Mouse (Mus musculus): Measurements from ENCODE around the gene Nupr1. TPM values are rescaled to one million over a fixed set of nuclear protein-coding genes. Genes with fewer than 3 reads are reported as not detected.

Nupr1 gene
- 7.5 and 8.5 TPM in 2 replicates for total RNA-seq (2023)

GRCm38 (mm10) chr7:126630824-126631518 is at the start of gene Nupr1:
Gene Nupr1, minus strand, starts transcription at chr7:126630861.

GRCm38 (mm10) chr7:126676207-126676606 is 45.5 kb upstream of the Nupr1 start, which contains the start of gene Sult1a1:
Gene Sult1a1, minus strand, starts transcription at chr7:126676432.

DNA sequence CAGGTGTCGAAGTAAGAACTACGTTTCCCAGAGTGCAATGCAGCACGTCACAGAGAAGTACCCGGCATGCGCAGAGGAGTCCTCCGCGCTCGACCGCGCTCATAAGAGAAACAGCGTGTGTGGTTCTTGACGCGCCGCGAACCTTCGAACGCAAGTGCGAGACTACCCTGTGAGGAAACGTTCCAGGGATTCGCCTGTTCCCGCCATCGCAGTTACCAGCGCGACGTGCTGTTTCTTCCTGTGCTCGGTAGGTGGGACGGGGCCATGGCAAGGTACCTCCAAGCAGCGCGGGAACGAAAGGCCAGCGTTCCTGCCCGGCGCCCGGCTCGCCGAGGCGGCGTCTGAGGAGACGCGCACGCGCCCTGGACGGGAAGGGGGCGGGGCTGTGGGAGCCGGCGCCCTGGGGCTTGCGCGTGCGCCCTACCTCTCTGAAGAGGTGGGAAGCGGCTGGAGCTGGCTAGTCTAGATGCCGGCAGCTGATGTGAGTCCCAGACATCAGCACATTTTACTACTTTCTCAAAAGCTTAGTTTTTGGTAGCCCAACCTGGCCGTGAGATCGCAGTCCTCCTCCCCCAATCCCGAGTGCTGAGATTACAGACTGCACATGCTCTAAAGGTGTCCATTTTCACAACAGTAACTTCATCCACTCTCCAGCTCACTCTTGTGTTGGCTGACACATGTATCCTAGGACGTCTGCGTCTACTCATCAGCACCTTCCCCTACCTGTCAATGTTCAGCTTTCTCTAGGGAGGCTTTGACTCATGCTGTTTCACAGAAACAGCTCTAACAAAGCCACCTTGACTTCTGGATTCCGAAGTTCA is 18.8 kb upstream of the Nupr1 start, which contains the start of gene Sgf29:
Gene Sgf29 (plus strand): TSS at position 79 of the 821 bp plus-strand sequence.

GRCm38 (mm10) chr7:126594862-126595561 is 35.6 kb downstream of the Nupr1 start, which contains the start of gene Il27:
Gene Il27, minus strand, starts transcription at chr7:126594941.

DNA sequence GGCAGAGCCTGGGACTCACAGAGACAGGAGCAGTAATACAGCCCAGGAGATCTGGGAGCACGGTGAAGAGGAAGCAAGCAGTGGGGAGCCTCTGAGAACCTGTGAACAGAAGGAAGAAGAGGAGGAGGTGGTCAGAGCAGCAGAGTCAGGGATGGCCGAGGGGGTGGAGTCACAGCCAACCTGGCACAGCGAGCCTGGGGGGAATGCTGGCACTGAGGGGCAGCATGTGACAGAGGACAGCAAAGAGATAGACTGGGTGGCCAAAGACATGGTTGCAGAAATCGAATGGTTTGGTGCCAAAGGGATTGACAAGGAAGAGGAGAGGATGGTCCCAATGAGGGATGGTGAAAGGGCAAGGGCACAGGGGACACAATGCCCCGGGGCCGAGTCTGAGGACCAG is 44.9 kb downstream of the Nupr1 start, which contains the start of gene Cln3:
Gene Cln3 (minus strand): TSS at position 101 of the 400 bp plus-strand sequence.

DNA sequence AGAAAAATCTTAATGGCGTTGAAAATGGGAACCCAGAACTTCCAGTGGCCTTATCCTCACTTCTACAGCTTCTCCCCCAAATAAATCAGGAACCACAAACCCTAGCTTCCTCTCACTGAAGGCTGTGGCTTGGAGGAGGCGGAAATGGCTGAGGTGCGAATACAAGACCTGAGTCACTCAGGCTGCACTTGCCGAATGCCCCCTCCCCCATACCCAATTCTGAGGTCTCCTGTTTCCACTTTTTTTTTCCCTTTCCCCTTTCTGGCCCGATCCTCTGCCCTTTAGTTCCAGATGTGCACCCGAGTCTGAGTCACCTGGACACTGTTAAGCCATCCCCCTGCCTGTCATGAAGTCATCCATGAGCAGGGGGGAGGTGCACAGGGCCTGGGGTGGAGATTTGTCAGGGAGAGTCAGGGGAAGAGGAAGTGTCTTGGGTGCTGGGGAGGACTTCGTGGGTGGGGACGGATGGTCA is 46.1 kb downstream of the Nupr1 start, which contains the start of gene Apobr:
Gene Apobr (plus strand): TSS at position 437 of the 472 bp plus-strand sequence.

Other genes with a start within 250 kb of the Nupr1 start
- gene Nfatc2ip, start 234.1 kb downstream of the Nupr1 start, total RNA-seq (2023), result 11.9 and 12.2 TPM in 2 replicates
- gene Cd19, start 216.0 kb downstream of the Nupr1 start, total RNA-seq (2023), result 2.7 and 5.7 TPM in 2 replicates
- gene Rabep2, start 202.1 kb downstream of the Nupr1 start, total RNA-seq (2023), result 12.6 and 13.9 TPM in 2 replicates
- gene Atp2a1, start 167.8 kb downstream of the Nupr1 start, total RNA-seq (2023), result 0.44 and 1.2 TPM in 2 replicates
- gene Sh2b1, start 155.4 kb downstream of the Nupr1 start, total RNA-seq (2023), result 43.1 and 54.3 TPM in 2 replicates
- 28.4 and 33.9 TPM in 2 replicates for gene Tufm, start 143.5 kb downstream of the Nupr1 start, total RNA-seq (2023)
- 126 and 137 TPM in 2 replicates for gene Atxn2l, start 127.4 kb downstream of the Nupr1 start, total RNA-seq (2023)
- gene Eif3c, start 64.5 kb downstream of the Nupr1 start, total RNA-seq (2023), result 70.7 and 76.0 TPM in 2 replicates
- gene Apobr, start 45.9 kb downstream of the Nupr1 start, total RNA-seq (2023), result 179 and 277 TPM in 2 replicates
- 387 and 438 TPM in 2 replicates for gene Cln3, start 45.0 kb downstream of the Nupr1 start, total RNA-seq (2023)
- 1.7 and 4.0 TPM in 2 replicates for gene Il27, start 35.9 kb downstream of the Nupr1 start, total RNA-seq (2023)
- 11.2 and 16.0 TPM in 2 replicates for gene Sgf29, start 18.4 kb upstream of the Nupr1 start, total RNA-seq (2023)
- gene Sult1a1, start 45.6 kb upstream of the Nupr1 start, total RNA-seq (2023), result 1.1 TPM in 1 of 2 replicates, not detected in the other
- 41.8 and 49.9 TPM in 2 replicates for gene Bola2, start 64.5 kb upstream of the Nupr1 start, total RNA-seq (2023)
- gene Slx1b, start 64.9 kb upstream of the Nupr1 start, total RNA-seq (2023), result 5.1 and 6.8 TPM in 2 replicates
- gene Coro1a, start 76.9 kb upstream of the Nupr1 start, total RNA-seq (2023), result 1,908 and 2,111 TPM in 2 replicates
- 255 and 261 TPM in 2 replicates for gene Mapk3, start 128.7 kb upstream of the Nupr1 start, total RNA-seq (2023)
- 17.6 and 21.9 TPM in 2 replicates for gene Gdpd3, start 135.5 kb upstream of the Nupr1 start, total RNA-seq (2023)
- 278 and 300 TPM in 2 replicates for gene Ypel3, start 146.1 kb upstream of the Nupr1 start, total RNA-seq (2023)
- gene Tbx6, start 150.6 kb upstream of the Nupr1 start, total RNA-seq (2023), result 4.3 and 4.4 TPM in 2 replicates
- gene Ppp4c, start 161.6 kb upstream of the Nupr1 start, total RNA-seq (2023), result 231 and 266 TPM in 2 replicates
- gene Fam57b, start 166.8 kb upstream of the Nupr1 start, total RNA-seq (2023), result not detected in 2 replicates
- not detected in 2 replicates for gene 4930451I11Rik, start 200.8 kb upstream of the Nupr1 start, total RNA-seq (2023)
- not detected in 2 replicates for gene Doc2a, start 216.6 kb upstream of the Nupr1 start, total RNA-seq (2023)
- 37.5 and 38.0 TPM in 2 replicates for gene Hirip3, start 231.1 kb upstream of the Nupr1 start, total RNA-seq (2023)
- 41.4 and 42.2 TPM in 2 replicates for gene Ino80e, start 231.5 kb upstream of the Nupr1 start, total RNA-seq (2023)

Measured in neutrophil, adult 65 days (primary cell).